Mouse (Mus musculus) regulatory T cell (primary cell): ENCODE results near the gene Acot2.
"Not testable (repeated sequence)": the region's sequence is repeated elsewhere in the genome, so short reads cannot be mapped to it uniquely, and the experiment has no call there.

ENCODE experiments used
- in situ Hi-C: fragments of 300-600 bp; cut with MboI, MseI; formaldehyde crosslinking; loops from one replicate; pipeline ENCODE4 v1.15.1; 2025; ENCODE audit warnings: high pct_unique_total_duplicates

Acot2 gene

GRCm38 (mm10) chr12:84038241-84038640, 50.6 kb downstream of the Acot2 start, which contains the start of gene Acot4:
Gene Acot4, plus strand, starts transcription at chr12:84038379.
- in situ Hi-C loops, result not testable (repeated sequence)

GRCm38 (mm10) chr12:84038691-84039111, 51.0 kb downstream of the Acot2 start, which contains the start of gene Gm49366:
Gene Gm49366, plus strand, starts transcription at chr12:84038935.
- in situ Hi-C loops, result not testable (repeated sequence)

GRCm38 (mm10) chr12:84042248-84042647, 54.6 kb downstream of the Acot2 start:
- in situ Hi-C loops, result no loop called here
